Mouse (Mus musculus) G1E (cell line): ENCODE measurements at regions not wholly inside any gene's neighbourhood (a gene's known extent, or its start where the extent isn't known, plus 50 kb on each side); places are given as distances from the start of the nearest gene placed in this dataset.

ENCODE experiments used
- CTCF ChIP-seq: IDR thresholded peaks from 2 replicates; pipeline ENCODE4 v1.5.1; 2012; ENCODE audit warnings: low read depth, low read length, inconsistent platforms, mixed read lengths
- GATA2 ChIP-seq: IDR thresholded peaks from 2 replicates; pipeline ENCODE4 v1.6.1; 2012; ENCODE audit warnings: low read depth, low read length, inconsistent platforms, borderline replicate concordance
- POLR2AphosphoS5 ChIP-seq: IDR thresholded peaks from 2 replicates; pipeline ENCODE4 v1.6.1; 2012; ENCODE audit warnings: low read depth, low read length, inconsistent platforms; ENCODE audit not compliant: insufficient replicate concordance
- TAL1 ChIP-seq: conservative IDR thresholded peaks from 2 replicates; pipeline ENCODE4 v1.6.1; 2012; ENCODE audit warnings: low read depth, low read length, inconsistent platforms, mixed read lengths

GRCm38 (mm10) chr1:61397796-61398195 is 240.8 kb upstream of the Pard3b start:
- no peak for TF ChIP-seq CTCF
- TF ChIP-seq POLR2AphosphoS5: no peak
- TF ChIP-seq GATA2: no peak
- TF ChIP-seq TAL1: no peak
